Mouse (Mus musculus): Measurements from ENCODE around the gene Pex6.

- TF ChIP-seq EP300 (IDR thresholded peaks at IDR 0.05) (no peak), CTCF (IDR thresholded peaks at IDR 0.05) (peak; percentile 55)
Observed at GRCm38 (mm10) chr17:46679843-46680759, 31.2 kb upstream of the Pex6 start.

Data from lung, postnatal 0 days (tissue).